Mouse (Mus musculus): ENCODE measurements at regions not wholly inside any gene's neighbourhood (a gene's known extent, or its start where the extent isn't known, plus 50 kb on each side); places are given as distances from the start of the nearest gene placed in this dataset.

DNA sequence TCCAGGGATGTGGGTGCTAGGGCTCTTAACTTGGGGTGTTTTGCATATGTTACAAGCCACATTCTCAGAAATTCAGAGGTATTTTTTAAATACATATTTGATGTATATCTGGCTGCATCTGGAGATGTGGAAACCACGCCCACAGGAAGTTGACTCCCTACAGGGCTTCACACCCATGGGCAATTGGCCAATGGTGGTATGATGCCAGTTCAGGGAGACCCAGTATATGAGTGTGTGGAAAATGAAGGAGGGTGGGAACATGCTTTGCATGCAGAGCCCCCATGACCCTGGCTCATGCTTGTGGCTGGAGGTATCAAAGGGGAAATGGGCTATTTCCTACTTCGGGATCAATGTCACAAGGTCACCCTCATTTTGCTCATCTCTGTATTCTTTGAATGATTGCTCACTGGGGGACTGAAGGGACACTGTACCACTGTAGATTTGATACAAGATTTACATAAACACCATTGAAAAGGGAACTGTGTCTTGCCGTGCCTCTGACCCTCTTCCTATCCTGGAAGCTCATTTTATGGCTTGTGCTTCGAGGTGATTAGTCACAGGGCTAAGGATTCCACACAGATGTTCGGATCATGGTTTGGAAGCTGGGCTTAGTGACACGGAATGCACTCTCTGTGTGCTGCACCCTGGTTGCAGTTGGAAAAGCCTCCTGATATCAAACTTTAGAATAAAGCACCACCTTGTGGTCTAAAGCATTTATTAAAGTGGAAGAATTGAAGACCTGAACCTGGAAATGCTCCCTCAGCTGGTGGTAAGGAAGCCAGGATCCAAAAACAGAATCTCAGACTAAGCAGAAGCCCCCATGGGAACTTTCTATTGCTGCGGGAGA, 56.8 kb upstream of the Edn1 start:
- Histone ChIP-seq H3K27me3 (replicated peaks) (no peaks in the 10 kb centered on the region), H3K9me3 (replicated peaks) (no peaks in the 10 kb centered on the region), H3K4me1 (no peaks in the 10 kb centered on the region), H3K9ac (no peak overlapping the region), H3K4me2 (no peak overlapping the region), H3K27ac (no peak overlapping the region), H3K4me3 (no peak overlapping the region), H3K36me3 (no peaks in the 10 kb centered on the region)
- ATAC-seq = no peak
- 49% methylated on average over 7 of the region's 7 CpGs for WGBS (ENCODE audit: insufficient replicate concordance)

DNA sequence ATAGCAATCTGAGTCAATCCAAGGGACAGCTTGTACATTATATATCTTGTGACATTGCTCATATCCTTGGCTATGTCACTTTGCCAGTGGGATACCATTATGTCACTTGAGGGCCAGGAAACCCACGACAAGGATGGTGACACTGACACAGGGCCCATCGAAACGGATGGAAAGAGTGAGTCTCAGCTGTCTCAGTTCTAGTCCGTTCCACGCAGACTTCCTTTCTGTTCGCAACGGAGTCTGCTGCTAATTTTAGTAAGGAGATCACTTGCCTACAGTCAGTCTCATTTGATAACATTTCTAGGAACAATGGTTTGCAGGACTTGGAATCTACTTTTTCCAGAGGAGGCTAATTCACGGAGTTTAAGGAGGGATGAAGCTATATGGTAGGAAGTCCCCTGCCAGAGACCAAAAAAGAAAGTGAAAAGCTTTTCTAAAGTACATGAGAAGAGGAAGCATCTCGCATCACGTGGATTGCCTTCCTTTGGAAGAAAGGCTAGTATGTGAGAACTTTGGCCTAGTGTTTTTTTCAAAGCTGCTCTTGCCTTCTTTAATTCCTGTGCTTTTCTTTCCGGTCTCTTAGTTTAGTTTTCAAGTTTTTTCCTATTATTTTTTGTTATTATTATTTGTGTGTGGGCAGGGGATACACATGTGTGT, 55.4 kb upstream of the Edn1 start:
- Histone ChIP-seq H3K27me3 (replicated peaks) (no peaks in the 10 kb centered on the region), H3K9me3 (replicated peaks) (no peaks in the 10 kb centered on the region), H3K27ac (no peak overlapping the region), H3K4me3 (no peak overlapping the region), H3K4me1 (no peaks in the 10 kb centered on the region), H3K36me3 (no peaks in the 10 kb centered on the region), H3K9ac (no peak overlapping the region), H3K4me2 (0 out of 2 replicates have a peak overlapping the region, but pooled peaks have one; percentile 6)
- 28% methylated on average over 11 of the region's 11 CpGs for WGBS (ENCODE audit: insufficient replicate concordance)
- ATAC-seq = no peak

All from liver, embryonic 12.5 days (tissue).